ENCODE assay signal across 12 mouse cellular contexts in genomic region chr2:158534559-158534958, GRCm38 (mm10). TPM values are rescaled to one million over a fixed set of nuclear protein-coding genes. Genes with fewer than 3 reads are reported as not detected.
"Had no signal": no experiment of that assay in that cellular context is flagged by ENCODE, and none has a peak within 500 bp of the region (broad histone marks: within the 10 kb centered on the region; RNA-seq: fewer than 3 reads in every experiment).

No protein-coding gene starts in this region.

- H3K27ac ChIP-seq: kidney, embryonic 15.5 days; limb, embryonic 13.5 days; liver, embryonic 14.5 days had no signal

- H3K4me2 ChIP-seq: kidney, embryonic 15.5 days; limb, embryonic 13.5 days had no signal

- H3K9me3 ChIP-seq: limb, embryonic 13.5 days had no signal

- H3K27me3 ChIP-seq: kidney, embryonic 15.5 days; limb, embryonic 13.5 days had no signal

- H3K4me1 ChIP-seq: kidney, embryonic 15.5 days; limb, embryonic 13.5 days had no signal

- H3K9ac ChIP-seq: kidney, embryonic 15.5 days; limb, embryonic 13.5 days; liver, embryonic 14.5 days had no signal

- H3K36me3 ChIP-seq: kidney, embryonic 15.5 days; limb, embryonic 13.5 days had no signal

- H3K4me3 ChIP-seq: kidney, embryonic 15.5 days; limb, embryonic 13.5 days had no signal

RNA-seq across cellular contexts. Expression of gene Arhgap40, which starts 22.0 kb away (rescaled TPM):
- total RNA-seq: left cerebral cortex, adult 18-20 months; left cerebral cortex, postnatal 10 days; liver, adult 2 months; megakaryocyte-erythroid progenitor cell, adult 5-6 weeks had no signal
- polyA plus RNA-seq: large intestine, adult 2 months; liver, adult 2 months; lung, embryonic 16.5 days had no signal

RNA-seq across cellular contexts. Expression of gene Adig, which starts 32.1 kb away (rescaled TPM):
- total RNA-seq: layer of hippocampus, adult 8-10 months; layer of hippocampus, postnatal 14 days; left cerebral cortex, adult 18-20 months; left cerebral cortex, postnatal 10 days; left cerebral cortex, postnatal 4 days; liver, adult 2 months; megakaryocyte-erythroid progenitor cell, adult 5-6 weeks had no signal
- polyA plus RNA-seq: kidney, embryonic 15.5 days; liver, adult 2 months; liver, embryonic 14.5 days; lung, embryonic 16.5 days had no signal
